Mouse (Mus musculus): ENCODE data around the gene Ascl2.

Gene Ascl2

DNA sequence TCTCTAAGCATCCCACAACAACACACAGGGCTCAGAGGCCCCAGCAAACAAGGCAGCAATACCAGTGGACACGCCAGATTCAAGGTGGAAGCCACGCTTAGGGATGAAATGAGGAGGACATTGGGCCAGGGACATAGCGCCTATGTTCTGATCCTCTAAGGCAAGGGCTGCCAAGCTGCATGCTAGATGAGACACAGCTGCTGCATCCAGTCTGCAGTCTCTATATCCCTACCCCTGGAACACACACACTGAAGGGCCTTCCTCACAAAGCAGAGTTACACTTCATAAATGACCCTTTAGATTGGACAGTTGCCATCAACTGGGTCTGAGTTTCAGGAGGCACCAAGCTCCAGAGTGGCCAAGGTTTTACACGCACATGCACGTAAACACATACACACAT is 51.4 kb downstream of the Ascl2 start:
- DNase-seq (ENCODE audit: low read depth, low spot score), result no peak

All from skeletal muscle tissue, adult 2 months (tissue).